Mouse (Mus musculus): ENCODE measurements around the gene Pde4dip.
A peak's percentile ranks its signal among the peaks of the same experiment; 100 is the strongest.

Gene Pde4dip

GRCm38 (mm10) chr3:97682576-97682975, 205.9 kb downstream of the Pde4dip start:
- no peak for DNase-seq

- DNase-seq = no peak
These were observed 206.4 kb downstream of the Pde4dip start for GRCm38 (mm10) chr3:97682159-97682502.

- DNase-seq = peak; percentile 40 to 48
These were observed 207.0 kb downstream of the Pde4dip start for GRCm38 (mm10) chr3:97681321-97682158.

- DNase-seq = peak; percentile 72 to 76
These were observed 207.7 kb downstream of the Pde4dip start for GRCm38 (mm10) chr3:97680631-97681320.

GRCm38 (mm10) chr3:97678416-97678815, 210.1 kb downstream of the Pde4dip start:
- no peak for DNase-seq

- DNase-seq = no peak
These were observed 212.4 kb downstream of the Pde4dip start for GRCm38 (mm10) chr3:97676126-97676525.

GRCm38 (mm10) chr3:97674644-97675110, 213.8 kb downstream of the Pde4dip start, which contains the start of gene Gm17651:
Gene Gm17651 (minus strand): TSS chr3:97674694.
- DNase-seq = no peak

- no peak for DNase-seq
These were observed 221.3 kb downstream of the Pde4dip start for GRCm38 (mm10) chr3:97667093-97667675.

GRCm38 (mm10) chr3:97666154-97666553, 222.4 kb downstream of the Pde4dip start:
- no peak for DNase-seq

- no peak for DNase-seq
These were observed 223.0 kb downstream of the Pde4dip start for GRCm38 (mm10) chr3:97665525-97665924.

- DNase-seq = no peak
These were observed 227.3 kb downstream of the Pde4dip start for GRCm38 (mm10) chr3:97661206-97661605.

- no peak for DNase-seq
These were observed 228.8 kb downstream of the Pde4dip start for GRCm38 (mm10) chr3:97659746-97660145.

GRCm38 (mm10) chr3:97658426-97659193, 229.9 kb downstream of the Pde4dip start:
- peak; percentile 73 to 77 for DNase-seq

- DNase-seq = peak; percentile 97 to 99
These were observed 230.7 kb downstream of the Pde4dip start, which contains the start of gene Prkab2 for GRCm38 (mm10) chr3:97657655-97658411. Gene Prkab2 (plus strand): TSS chr3:97658193.

GRCm38 (mm10) chr3:97654901-97655300, 233.6 kb downstream of the Pde4dip start:
- peak; percentile 16 to 17 for DNase-seq

- no peak for DNase-seq
These were observed 234.7 kb downstream of the Pde4dip start for GRCm38 (mm10) chr3:97653781-97654180.

- no peak for DNase-seq
These were observed 236.9 kb downstream of the Pde4dip start for GRCm38 (mm10) chr3:97651604-97652003.

- DNase-seq = no peak
These were observed 239.0 kb downstream of the Pde4dip start for GRCm38 (mm10) chr3:97649469-97649868.

- no peak for DNase-seq
These were observed 239.5 kb downstream of the Pde4dip start for GRCm38 (mm10) chr3:97649022-97649421.

GRCm38 (mm10) chr3:97648518-97648917, 240.0 kb downstream of the Pde4dip start:
- no peak for DNase-seq

- no peak for DNase-seq
These were observed 246.5 kb downstream of the Pde4dip start for GRCm38 (mm10) chr3:97642001-97642400.

- no peak for DNase-seq
These were observed 247.1 kb downstream of the Pde4dip start for GRCm38 (mm10) chr3:97641396-97641795.
